Mouse (Mus musculus): ENCODE measurements at regions not wholly inside any gene's neighbourhood (a gene's known extent, or its start where the extent isn't known, plus 50 kb on each side); places are given as distances from the start of the nearest gene placed in this dataset.

DNA sequence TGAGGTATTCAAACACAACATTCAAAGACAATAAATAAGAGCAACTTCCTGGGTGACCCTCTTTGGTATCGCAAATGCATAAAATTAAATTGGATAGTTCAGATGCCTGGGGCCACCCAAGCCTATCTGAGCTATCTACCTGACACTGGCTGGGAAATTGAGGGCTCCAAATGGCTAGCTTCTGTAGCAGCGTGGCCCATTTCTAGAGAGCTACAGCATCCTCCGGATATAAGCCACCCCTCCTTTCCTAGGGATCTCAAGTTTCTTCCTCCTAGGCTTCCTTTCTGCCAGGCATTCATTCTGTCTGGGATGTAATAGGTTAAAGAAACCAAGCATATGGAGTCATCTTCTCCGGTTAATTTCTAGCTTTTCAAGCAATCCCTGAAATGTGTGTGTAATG is 483.2 kb downstream of the Tshz3 start:
- intact Hi-C loops (cut with DNase I; ENCODE audit: low total_unique reads), result no loop called here
- no peak for DNase-seq

GRCm38 (mm10) chr7:37192536-37192935 is 494.6 kb downstream of the Tshz3 start:
- intact Hi-C loops (cut with DNase I; ENCODE audit: low total_unique reads), result no loop called here

GRCm38 (mm10) chr7:37204800-37205199 is 506.9 kb downstream of the Tshz3 start:
- intact Hi-C loops (cut with DNase I; ENCODE audit: low total_unique reads), result no loop called here
- no peak for DNase-seq

More at GRCm38 (mm10) chr7:37192536-37192935, 494.6 kb downstream of the Tshz3 start:
- no peak for DNase-seq

GRCm38 (mm10) chr7:37208305-37208704 is 510.4 kb downstream of the Tshz3 start:
- no peak for DNase-seq
- intact Hi-C loops (cut with DNase I; ENCODE audit: low total_unique reads), result no loop called here

DNA sequence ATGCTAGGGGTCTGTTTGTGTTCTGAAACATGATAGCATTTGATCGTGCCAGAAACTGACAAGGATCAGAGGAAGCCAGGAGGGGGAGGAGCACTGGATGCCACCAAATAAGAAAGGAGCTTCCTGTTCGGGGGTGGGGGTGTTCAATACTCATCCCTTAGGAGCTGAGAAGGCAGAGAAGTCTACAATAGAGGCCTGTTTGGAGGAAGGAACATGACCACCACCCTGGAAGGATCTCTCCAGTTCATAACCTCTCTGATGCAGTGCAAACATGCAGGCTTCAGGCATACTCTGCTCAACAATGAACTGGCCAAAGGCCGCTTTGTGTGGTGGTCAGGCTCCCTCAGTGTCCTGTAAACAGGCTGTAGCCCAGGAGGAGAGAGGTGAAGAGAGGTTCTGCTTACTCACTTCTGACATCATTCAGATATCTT is 515.8 kb downstream of the Tshz3 start:
- DNase-seq, result no peak
- intact Hi-C loops (cut with DNase I; ENCODE audit: low total_unique reads), result no loop called here

GRCm38 (mm10) chr7:37215498-37215897 is 517.6 kb downstream of the Tshz3 start:
- no peak for DNase-seq
- intact Hi-C loops (cut with DNase I; ENCODE audit: low total_unique reads), result no loop called here

DNA sequence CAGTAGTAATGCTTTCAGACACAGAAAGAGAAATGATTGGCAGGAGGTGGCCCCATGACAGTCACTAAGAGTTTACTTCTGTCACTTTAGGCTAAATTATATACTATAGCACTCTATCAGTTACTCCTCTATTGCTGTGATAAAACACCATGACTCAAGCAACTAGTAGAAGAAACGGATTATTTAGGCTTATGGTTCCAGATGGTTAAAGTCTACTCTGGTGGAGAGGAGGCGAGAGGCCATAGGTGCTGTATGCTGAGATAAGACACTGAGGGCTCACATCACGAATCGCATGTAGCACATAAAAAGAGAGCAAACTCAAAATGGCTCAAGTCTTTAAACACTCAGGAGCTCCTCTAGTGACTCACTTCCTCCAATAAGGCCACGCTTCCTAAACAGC is 522.6 kb downstream of the Tshz3 start:
- intact Hi-C loops (cut with DNase I; ENCODE audit: low total_unique reads), result no loop called here
- DNase-seq, result no peak

DNA sequence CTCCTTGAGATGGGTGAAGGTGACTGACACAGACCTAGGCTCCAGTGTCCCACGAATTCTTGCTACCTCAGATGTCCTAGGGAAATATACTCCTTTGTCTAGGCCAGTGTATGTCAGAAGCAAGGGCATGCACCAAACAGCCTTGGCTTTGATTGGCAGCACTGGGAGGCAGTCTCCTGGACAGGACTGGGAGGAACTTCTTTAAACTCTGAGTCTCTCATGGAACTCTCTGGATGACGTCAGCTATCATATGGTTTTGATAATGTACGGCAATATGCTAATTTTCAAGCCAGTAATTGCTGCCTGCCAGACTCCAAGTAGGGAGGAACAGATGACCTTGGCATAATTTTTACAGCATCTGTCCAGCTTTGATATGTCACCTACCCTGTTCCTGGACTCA is 528.5 kb downstream of the Tshz3 start:
- intact Hi-C loops (cut with DNase I; ENCODE audit: low total_unique reads), result no loop called here
- DNase-seq, result no peak

- intact Hi-C loops (cut with DNase I; ENCODE audit: low total_unique reads), result no loop called here
These were observed 532.9 kb downstream of the Tshz3 start for GRCm38 (mm10) chr7:37230641-37231347.

GRCm38 (mm10) chr7:37240832-37241231 is 532.6 kb downstream of the Zfp536 start:
- intact Hi-C loops (cut with DNase I; ENCODE audit: low total_unique reads), result no loop called here

More at GRCm38 (mm10) chr7:37230641-37231347, 532.9 kb downstream of the Tshz3 start:
- DNase-seq, result no peak

DNA sequence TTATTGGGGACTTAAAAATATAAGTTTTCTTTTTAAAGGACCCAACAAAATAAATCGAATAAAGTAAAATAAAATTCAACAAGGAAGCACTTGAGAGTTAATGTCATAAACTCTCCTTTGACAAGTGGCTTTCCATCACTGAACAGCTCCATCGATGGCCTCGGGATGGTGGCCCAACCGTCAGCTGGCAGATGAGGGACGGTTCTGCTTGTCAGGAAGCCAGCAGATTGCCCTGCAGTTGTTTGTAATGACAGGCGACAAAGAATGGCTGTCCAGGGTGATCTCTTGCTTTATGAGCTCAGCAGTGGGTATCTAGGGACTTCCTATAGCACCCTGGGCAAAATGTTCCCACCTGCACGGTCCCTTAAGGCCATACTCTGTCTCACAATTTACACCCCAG is 531.7 kb downstream of the Zfp536 start:
- intact Hi-C loops (cut with DNase I; ENCODE audit: low total_unique reads), result no loop called here
- DNase-seq, result no peak

More at GRCm38 (mm10) chr7:37240832-37241231, 532.6 kb downstream of the Zfp536 start:
- no peak for DNase-seq

DNA sequence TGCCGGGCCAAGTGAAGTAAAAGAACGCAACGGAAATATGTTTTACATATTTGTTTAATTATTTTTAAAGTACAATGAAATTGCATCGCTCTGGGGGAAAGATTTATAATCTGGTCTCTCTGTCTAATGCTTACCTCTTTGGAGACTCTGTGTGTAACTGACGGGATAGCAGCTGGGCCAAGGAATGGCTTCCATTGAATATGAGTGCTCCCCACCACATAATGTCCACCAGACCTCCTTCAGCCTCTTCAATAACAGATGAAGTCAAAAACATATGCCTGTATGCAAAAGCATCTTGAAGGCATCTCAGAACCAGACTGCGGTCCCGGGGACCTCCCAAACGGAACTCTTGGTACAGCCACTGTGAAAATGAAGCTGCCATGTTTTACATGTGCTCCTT is 531.0 kb downstream of the Zfp536 start:
- no peak for DNase-seq
- intact Hi-C loops (cut with DNase I; ENCODE audit: low total_unique reads), result no loop called here

DNA sequence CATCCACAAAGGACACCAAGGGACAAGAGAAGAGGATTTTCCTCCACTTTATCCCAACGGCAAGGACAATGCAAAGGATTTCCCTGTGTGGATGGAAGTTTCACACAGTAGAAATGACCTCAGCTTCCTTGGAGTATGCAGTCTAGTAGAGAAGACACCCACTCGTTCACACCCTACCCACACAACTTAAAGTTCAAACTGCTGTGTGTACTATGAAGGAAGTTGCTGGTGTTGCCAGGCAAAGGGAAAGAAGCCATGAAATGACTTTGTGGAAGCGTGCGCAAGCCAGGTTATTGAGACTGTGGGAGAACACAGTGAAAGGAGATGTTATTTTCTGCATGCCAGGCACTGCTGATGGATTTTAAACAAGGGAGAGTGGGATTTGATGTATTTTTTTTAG is 527.3 kb downstream of the Zfp536 start:
- no peak for DNase-seq
- intact Hi-C loops (cut with DNase I; ENCODE audit: low total_unique reads), result no loop called here

DNA sequence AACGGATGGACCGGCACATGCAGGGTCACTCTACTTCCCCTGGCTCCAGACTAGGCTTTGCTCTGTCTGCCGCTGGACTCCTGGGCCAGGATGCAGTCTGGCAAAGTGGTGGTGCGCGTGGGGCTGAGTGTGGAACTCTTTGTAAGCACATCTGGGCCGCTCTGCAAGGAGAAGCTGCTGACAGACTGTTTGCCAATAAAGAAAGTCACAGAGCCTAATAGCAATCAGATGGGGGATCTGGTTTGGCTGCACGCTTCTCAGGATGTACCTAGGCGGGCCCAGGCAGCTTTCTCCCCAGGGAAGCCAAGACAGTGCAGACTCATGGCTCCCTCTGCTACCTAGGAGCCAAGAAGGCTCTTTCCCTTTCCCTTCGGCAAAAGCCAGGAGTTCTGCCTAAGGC is 519.0 kb downstream of the Zfp536 start:
- DNase-seq, result peak; percentile 37
- intact Hi-C loops (cut with DNase I; ENCODE audit: low total_unique reads), result no loop called here

DNA sequence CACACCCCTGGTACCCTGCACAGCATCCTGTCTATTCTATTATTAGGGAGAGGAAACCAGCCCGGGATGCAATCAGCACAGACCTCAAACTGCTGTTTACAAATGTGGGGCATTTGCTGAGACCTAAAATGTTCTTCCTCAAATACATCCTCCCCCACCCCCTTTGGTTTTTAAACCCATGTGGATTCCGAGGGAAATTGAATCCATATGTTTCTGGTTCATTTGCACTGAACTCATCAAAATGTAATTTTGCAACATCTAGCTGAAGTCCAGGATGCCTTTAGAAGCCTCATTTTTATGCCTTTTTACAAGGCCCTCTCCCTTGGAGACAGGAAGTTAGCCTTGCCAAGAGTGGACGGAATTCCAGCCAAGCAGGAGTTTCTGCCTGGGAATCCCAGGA is 517.6 kb downstream of the Zfp536 start:
- intact Hi-C loops (cut with DNase I; ENCODE audit: low total_unique reads), result no loop called here
- peak; percentile 7 for DNase-seq

DNA sequence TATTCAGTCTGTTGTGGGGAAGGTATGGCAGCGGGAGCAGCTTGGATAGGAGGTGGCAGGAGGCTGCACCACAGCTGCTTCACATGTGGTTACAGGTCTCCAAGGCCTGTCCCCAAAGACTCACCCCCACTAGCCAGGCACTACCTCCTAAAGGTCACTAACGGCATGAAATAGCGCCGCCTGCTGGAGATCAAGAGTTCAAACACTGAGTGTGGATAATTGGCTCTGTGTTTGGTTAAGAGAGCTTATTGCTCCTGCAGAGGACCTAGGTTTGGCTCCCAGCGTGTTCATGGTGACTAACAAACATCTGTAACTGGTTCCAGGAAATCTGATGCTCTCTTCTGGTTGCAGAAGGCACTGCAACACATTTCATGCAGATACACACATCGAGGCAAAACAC is 514.1 kb downstream of the Zfp536 start:
- no peak for DNase-seq
- intact Hi-C loops (cut with DNase I; ENCODE audit: low total_unique reads), result no loop called here

DNA sequence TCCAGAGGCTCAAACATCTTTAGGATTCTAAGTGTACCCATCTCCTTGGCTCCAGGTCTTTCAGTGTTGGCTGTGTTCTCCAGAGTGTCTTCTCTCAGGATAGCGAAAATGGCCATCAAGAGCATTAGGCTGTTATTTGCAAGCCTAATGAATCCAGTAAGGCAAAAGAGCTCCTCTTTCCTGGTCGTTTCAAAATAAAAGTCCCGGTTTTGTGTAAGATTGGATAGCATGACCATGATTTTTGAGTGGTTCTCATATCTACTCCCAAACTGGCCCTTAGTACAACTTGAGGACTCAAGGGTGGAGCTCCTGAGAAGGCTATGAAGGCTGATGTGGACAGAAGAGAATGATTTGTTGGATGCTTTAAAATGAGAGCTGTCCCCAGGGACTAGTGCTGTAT is 510.6 kb downstream of the Zfp536 start:
- DNase-seq, result no peak
- intact Hi-C loops (cut with DNase I; ENCODE audit: low total_unique reads), result no loop called here

- no peak for DNase-seq
- intact Hi-C loops (cut with DNase I; ENCODE audit: low total_unique reads), result no loop called here
These were observed 506.0 kb downstream of the Zfp536 start for GRCm38 (mm10) chr7:37267404-37267803.

GRCm38 (mm10) chr7:37270841-37271240 is 502.6 kb downstream of the Zfp536 start:
- DNase-seq, result no peak

DNA sequence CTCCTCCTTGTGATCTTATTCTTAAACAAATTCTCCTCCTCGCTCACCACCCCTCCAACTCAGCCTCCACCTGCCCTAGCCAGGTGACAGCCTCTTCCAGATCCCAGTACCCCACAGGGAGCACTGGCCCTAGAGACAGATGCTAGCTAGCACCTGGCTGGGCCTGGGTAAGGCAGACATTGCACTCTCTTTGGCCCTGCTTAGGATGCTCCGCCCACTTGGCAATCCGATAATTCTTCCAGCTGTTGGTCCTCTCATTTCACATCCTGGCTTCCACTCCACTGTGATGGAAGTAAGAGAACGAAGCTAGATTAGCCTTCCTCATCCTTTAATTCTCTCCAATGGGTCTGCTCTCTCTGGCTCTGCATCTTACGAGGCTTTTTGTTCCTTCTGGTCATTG is 483.4 kb downstream of the Zfp536 start:
- intact Hi-C loops (cut with DNase I; ENCODE audit: low total_unique reads), result no loop called here

More at GRCm38 (mm10) chr7:37270841-37271240, 502.6 kb downstream of the Zfp536 start:
- intact Hi-C loops (cut with DNase I; ENCODE audit: low total_unique reads), result no loop called here

GRCm38 (mm10) chr7:37290493-37291045 is 482.9 kb downstream of the Zfp536 start:
- DNase-seq, result no peak
- intact Hi-C loops (cut with DNase I; ENCODE audit: low total_unique reads), result no loop called here

More for the DNA sequence above, 483.4 kb downstream of the Zfp536 start:
- peak; percentile 42 for DNase-seq

All from gastrocnemius, postnatal 14 days (tissue).